Mouse (Mus musculus) cerebellum, adult 11-12 months (tissue): ENCODE results near the gene Map3k1.

Experiments
- DNase-seq: peaks from one replicate; pipeline ENCODE4 v3.0.0; 2022

Map3k1 gene

DNA sequence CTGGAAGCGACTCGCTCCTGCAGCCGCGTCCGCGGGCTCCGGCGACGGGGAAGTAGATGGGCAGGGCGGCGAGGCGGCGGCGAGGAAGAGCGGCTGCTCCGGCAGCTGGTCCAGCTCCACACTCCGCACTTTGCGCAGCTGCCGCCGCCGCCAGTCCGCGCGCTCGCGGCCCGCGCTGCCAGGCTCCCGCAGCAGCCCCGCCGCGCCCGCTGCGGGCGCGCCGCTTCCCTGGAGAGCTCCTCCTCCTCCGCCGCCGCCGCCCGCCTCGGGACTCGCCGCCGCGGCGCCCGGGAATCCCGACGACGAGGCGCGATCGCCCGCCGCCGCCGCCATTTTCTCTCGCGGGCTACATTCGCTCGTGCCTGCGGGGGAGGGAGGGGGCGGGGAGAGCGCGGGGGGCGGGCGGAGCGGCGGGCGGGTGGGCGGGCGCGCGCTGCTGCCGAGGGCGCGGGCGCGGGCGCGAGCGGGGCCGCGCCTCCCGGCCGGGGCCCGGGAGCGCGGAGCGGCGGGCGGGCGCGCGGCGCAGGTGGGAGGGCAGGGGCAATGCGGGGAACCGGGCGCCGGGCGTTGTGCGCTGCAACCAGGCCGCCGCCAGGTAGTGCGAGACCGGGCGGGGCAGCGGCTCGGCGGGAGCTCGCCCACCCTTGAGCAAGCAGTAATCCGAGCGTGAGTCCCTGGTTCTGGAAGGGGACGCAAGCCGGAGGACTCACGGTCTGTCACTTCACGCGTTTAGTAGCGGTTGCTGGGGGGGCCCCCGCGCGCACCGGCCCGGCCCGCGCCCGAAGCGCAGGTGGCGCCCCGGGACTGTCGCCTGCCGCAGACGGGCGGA is at the start of gene Map3k1:
Gene Map3k1, minus strand, starts transcription at position 357 of the 829 bp plus-strand sequence.
- DNase-seq = peak; percentile 82

DNA sequence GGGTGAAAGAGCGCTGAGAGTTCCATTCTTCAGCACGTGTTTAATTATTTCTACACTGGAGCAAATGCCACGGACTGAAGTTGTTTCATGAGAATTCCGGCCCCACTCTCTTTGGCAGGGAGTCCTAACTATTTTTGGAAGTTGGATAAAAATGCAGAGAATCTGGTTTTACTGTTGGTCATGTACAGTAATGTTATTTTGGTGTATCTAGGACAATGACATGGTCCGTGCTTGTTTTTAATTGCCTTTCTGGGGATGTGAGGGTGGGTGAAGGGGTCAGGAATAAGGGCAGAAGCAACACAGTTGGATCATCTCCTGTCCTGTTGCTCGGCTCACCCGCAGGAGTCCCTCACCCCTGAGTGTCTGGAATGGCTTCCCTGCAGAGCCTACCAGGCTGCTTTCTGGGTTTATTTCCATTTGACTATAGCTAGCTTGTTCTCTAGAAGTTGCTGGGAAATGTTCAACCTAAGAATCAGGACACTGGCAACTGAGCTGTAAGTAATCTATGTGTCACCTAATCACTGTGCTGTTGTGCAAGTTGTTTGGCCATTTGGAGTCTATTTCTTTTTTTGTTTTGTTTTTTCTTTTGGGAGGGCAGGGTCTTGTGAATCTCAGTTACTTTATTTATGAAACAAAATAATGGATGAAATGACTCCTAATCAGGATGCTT is 48.1 kb upstream of the Map3k1 start:
- no peak for DNase-seq

GRCm38 (mm10) chr13:111856232-111856631 is 47.4 kb upstream of the Map3k1 start:
- DNase-seq = no peak

DNA sequence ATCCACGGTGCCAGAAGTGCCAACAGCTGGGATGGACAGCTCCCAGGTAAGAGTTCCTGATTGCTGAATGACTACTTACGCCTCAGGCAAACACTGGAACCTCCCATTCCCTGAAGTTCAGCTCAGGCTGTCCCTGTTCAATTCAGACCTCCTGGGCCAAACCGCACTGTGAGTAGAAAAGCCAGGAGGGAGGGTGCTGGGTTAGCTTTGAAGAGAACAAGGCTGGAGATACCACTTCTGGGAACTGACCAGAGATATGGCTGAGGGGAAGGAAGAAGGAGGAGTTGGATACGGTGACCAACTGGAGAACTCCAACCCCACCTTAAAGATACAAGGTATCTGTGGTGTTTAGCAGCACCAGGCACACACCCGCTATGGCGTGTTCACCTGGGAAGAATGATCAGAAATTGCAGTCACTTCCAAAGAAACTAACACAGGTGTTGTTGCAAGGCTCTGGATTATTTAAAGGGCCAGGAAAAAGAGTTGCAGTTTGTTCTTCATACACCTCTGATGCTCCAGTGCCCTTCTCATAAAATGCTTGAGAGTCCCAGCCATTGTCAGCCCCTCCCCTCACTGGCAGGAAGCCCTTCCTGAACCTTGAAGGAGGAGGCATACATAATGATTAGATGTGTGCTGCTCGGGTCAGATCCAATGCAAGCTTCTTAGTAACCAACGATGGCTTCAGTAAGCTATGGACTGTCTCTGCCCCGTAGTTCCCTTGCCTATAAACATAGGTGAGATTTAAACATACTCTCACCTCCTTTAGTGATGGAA is 43.8 kb upstream of the Map3k1 start:
- no peak for DNase-seq

- DNase-seq = no peak
Measured at GRCm38 (mm10) chr13:111850046-111850837, 41.4 kb upstream of the Map3k1 start.

DNA sequence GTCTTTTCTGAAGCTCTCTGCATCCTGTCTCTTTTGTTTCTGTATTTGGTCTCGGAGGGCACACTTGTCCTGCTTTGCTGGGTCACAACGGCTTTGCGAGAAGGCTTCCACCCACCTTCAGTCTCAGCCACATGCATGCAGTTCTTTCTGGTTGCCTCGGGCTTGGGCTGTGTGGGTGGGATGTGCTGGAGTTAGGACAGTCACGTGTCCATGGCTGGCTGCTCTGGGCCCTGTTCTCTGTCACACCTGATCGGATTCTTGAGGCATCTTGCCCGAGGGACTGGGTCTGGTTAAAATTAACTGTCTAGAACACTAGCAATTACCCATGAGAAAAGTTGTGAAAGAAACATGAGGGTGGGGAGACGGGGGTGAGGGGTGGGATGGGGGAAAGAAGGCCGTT is 36.7 kb upstream of the Map3k1 start:
- DNase-seq = no peak

DNA sequence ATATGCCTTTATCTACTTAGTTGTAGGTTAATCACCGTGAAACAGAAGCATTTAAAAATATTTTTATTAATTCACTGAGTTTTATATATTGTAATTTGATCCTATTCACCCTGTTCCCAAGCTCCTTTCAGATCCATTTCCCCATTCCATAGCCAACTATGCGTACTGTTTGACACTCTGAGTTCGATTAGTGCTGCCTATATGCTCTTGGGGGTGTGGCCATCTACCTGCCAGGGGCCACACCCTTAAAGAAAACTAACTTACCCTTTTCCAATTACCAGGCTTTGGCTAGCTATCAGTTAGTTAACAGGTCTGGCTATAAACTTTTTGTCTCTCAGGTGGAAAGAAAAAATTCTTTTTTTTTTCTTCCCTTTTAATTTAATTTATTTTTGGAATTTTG is 35.5 kb upstream of the Map3k1 start:
- no peak for DNase-seq

GRCm38 (mm10) chr13:111835787-111836186 is 27.0 kb upstream of the Map3k1 start:
- no peak for DNase-seq

DNA sequence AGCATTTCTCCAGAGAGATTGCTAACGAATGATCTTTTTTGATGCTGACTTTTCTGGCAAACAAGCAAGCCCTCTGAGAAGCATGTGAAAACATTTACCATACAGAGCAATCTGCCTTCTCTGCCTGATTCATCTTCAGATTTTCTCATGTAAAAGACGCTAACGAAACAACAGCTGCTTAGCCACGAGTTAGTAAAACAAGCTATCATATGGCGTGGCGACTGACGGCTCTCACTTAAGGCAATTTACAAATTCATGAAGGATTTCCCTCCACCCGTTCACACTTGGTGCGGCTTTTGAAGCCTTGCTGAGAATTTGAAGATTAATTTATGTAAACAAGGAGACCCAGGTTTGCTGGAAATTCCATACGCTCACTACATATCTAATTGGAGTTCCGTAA is 25.8 kb upstream of the Map3k1 start:
- DNase-seq = no peak

- DNase-seq = no peak
Measured at GRCm38 (mm10) chr13:111829473-111829872, 20.7 kb upstream of the Map3k1 start.

DNA sequence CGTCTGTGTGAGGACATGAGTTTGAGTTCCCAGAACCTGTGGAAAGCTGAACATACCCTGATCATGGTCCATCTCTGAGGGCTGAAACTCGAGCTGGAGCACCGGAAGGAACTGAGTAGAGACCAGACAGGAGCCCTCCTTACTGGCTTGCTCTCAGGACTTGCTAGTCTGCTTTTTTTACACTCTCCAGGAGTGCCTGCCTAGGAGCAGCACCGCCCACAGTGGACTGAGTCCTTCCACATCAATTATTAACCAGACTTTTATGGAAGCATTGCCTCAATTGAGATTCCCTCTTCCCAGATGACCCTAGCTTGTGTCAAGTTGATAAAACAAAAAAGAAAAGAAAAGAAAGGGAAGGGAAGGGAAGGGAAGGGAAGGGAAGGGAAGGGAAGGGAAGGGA is 18.7 kb upstream of the Map3k1 start:
- no peak for DNase-seq

DNA sequence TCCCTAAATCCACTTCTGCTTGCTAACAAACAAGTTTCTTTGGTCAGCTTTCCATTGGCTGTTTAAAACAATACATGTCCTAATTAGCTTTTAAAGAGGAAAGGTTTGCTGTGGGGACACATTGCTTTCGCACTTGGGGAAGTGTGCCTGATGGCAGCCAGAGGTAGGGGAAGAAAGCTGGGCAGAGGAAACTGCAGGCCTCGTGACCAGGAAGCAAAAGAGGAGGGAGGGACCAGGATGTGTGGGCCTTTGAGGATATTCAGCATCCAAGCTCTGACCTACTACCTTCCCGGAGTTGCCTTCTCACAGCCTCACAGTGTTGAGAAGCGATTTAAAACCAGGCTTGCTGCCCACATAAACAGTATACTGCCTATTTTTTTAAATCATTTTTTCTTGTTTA is 15.4 kb upstream of the Map3k1 start:
- no peak for DNase-seq

DNA sequence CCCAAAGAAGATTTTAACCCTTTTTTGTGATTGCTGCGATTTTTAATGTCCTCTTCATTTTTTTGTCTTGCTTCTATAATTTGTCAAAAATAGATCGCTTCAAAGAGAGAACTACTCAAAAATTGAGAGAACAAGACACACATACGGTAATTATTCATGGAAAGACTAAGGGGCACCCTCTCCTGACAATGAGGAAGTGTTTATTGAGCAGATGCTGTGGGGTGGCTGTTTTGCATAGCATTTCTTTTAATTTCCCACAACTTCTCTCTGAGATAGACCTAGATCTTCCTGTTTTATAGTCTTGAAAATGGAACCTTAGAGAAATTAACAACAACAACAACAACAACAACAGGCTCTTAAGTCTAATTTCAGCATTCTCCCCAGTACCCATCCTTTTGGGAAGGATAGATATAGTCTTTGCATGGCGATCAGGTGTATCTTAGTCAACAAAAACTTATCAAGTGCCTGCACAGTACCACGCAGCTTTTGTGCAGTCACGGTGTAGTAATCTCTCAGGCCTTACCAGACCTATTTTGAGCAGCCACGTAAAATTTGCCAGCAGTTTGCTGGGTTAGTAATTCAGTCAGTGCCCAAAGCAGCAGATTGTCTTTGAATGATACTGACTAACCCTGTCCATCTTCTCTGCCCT is 13.1 kb upstream of the Map3k1 start:
- no peak for DNase-seq

DNA sequence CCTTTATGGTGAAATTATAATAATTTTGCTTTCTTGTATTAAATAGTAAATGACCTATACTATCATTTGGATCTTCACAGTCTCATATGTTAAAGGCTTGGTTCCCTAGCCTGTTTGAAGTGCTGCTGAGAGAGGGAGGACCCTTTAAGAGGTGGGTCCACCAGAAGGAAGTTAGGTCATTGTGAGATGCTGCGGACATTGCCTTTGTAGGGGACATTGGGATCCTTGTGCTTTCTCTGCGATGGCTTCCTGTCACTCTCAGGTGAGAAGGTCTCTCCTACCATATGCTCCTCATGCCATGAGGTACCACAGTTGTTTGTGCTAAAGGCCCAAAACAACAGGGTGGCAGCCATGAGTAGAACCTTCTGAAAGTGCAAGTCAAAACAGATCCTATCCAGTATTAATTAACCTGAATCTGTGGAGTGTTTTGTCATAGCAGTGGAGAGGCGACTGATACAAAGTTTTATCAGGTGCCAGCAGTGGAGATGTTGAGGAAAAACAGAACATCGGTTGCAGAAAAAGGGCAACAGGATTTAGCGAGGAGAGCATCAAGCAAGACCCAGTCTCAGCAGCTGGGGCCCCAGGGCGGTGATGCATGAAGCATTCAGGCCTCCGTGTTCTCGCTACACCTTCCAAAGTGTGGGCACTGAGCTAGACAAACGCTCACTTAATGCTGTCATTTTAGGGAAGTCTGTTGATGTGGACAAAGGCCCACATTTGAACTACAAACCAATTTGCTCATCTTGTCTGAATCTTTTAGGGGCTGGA is 11.0 kb upstream of the Map3k1 start:
- no peak for DNase-seq

DNA sequence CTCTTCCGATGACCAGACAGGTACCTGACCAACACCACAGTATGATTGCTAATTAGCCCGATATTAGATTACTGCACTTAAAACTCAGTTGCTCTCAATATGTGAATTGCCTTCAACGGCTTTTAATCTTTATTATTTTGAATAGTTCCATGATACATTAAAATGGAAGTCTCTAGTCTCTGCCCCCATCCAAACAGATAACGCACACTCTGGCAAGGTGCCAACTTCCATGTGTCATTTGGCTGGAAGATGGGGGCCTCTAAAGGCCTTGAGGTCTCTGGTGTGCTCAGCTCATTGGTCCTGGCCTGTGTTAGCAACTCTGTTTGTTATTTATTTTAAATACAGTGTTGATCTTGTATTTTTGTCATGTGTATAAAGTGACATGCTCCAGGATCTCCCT is 10.3 kb upstream of the Map3k1 start:
- no peak for DNase-seq

DNA sequence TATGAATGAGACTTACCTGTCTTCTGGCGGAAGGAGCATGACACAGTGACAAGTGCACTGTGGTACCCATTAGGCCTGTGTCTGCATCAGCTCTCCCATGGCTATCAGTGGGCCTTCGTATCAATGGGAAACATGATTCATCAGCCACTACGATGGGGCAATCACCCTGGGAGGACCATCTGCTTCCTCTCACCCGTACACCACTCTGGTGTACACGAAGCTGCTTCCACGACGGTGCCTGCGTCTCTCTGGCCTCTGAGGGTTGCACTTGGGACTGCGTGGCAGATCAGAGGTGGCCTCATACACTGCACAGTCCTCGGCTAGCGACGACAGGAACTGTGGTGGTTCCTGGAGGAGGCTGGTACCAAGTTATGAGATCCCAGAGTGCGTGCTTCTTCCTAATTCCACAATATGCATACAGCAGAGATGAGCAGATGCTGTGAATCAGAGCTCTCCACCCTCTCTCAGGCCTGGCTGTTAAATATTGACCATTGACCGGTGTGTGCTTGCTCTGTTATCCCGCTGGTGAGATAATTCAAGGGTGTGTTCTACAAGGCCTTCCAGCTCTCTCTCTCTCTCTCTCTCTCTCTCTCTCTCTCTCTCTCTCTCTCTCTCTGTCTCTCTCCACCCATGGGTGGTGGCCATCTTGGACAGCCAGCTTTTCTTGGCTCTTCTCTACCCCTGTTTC is 9.6 kb upstream of the Map3k1 start:
- no peak for DNase-seq

DNA sequence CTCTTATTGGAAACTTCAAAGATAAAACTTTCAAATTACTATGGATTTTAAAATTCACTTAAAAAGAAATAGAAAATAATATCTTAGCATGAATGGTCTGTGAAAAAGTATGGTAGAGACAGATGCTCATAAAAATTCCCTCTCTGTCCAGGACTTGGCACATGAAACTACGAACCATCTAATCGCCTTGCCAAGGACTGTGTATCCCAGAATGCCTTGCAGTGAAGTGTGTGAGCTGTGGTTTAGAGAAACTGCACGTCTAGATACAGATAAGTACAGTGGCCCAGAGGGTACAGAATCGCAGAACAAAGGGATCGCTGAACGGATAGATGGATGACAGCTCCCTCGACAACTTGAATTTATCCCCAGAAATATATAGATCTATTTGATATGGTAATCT is 9.0 kb upstream of the Map3k1 start:
- no peak for DNase-seq

DNA sequence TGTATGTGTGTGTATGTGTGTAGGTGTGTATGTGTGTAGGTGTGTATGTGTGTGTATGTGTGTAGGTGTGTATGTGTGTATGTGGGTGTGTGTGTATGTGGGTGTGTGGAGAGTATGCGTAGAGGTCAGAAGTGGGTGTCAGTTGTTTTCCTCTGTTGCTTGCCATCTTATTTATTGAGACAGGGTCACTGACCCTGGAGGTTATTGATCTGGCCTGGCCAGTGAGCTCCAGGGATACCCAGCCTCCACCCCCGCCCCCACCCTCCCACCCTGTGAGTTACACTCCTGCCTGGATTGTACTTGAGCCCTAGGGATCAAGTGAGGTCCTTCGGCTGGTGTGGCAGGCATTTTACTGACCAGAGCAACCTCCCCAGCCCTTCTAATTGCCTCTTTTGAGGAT is 7.6 kb upstream of the Map3k1 start:
- DNase-seq = no peak

DNA sequence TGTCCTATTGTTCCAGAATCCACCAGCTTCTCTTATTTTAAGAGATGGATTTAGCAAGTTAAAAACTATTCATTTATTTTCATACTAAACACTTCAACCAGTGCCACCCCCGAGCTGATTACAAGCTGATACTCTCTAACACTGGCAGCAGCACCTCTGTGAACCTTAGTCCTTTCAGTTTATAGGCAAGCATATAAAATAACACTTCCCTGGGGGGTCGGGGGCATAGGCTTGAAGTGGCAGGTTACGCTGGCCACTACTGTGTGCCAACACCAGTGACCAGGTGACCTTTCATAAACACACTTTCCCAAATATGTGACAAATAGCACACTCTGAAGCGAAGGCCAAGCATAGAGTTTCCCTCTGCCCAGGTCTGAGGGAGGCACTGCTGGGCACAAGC is 6.7 kb upstream of the Map3k1 start:
- DNase-seq = no peak

GRCm38 (mm10) chr13:111815017-111815416 is 6.2 kb upstream of the Map3k1 start:
- no peak for DNase-seq

GRCm38 (mm10) chr13:111812647-111813046 is 3.9 kb upstream of the Map3k1 start:
- DNase-seq = no peak
